Mouse (Mus musculus) monocyte, adult 2 months (primary cell): ENCODE measurements around the gene Col4a4.

Experiments
- DNase-seq, 2 experiments: peaks; one replicate each; pipeline ENCODE4 v3.0.0; 2022; ENCODE audit warnings: low spot score in 2 of 2, low read depth in 1 of 2

The Col4a4 gene

DNA sequence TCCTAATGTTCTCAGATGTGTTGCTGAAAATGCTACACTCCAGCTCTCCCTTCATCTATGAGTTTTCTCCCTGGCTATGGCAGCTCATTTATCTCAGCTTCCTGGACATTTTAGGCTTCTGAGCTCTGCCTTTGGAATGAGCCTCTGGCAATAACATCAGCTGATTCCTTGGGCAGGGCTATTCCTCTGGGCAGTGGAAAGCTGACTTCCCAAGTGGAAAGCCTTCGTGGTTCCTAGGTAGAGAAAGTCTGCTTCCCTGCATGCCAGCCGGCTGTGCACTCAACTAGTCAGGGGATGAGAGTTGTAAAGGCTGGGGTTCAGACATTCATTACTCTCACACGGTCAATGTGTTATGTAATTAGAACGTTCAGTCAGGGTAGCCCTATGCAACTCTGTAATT, 8.3 kb downstream of the Col4a4 start:
- no peak for DNase-seq

DNA sequence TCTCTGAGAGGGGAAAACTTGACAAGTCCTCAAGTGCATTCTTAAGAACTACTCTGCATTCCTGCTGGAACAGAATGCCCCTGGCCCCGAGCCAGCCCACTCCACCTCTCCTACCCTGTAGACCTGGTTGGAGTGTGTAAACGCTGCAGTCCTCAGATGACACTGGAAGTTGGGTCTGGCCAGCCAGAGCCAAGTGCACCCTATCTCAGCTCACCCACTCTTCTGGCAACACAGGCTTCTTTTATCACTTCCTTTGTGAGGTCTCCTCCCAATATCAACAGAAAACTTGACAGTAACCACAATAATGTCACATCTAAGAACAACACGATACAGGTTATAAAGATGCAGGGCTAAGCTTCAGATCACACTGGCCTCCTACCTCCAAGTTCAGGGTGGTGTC, 8.7 kb downstream of the Col4a4 start:
- DNase-seq, result no peak

DNA sequence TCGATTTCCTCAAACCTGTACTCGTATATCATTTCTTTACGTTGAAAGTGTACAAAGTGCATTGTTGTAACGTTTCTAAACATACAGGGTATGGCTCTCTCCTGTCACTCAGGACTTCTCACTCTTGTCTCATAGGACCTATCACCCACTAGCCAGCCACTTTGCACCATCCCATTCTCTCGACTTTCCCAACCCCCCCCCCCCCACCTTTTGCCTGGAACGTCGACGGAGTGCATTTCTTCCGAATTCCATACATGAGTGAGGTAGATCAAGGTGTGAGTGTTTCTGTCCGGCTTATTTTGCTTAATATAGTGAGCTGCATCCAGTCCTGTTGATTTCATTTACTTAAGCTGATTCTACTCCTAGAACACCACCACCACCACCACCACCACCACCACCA, 9.3 kb downstream of the Col4a4 start:
- no peak for DNase-seq

DNA sequence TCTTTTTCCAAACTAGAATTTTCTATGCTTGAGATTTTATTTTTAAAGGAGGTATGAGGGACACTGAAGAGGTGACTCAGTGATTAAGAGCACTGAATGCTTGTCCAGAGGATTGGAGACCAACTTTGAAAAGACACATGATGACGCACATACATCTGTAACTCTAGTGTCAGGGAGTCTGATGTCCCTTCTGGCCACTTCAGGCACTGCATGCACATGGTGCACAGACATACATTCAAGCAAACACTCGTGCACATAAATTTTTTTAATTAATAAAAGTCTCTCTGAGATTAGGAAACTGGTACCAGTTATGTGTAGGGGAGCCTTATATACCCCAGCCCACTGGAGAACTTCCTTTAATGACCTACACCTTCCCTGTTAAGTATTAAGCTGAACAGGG, 10.5 kb downstream of the Col4a4 start:
- no peak for DNase-seq

DNA sequence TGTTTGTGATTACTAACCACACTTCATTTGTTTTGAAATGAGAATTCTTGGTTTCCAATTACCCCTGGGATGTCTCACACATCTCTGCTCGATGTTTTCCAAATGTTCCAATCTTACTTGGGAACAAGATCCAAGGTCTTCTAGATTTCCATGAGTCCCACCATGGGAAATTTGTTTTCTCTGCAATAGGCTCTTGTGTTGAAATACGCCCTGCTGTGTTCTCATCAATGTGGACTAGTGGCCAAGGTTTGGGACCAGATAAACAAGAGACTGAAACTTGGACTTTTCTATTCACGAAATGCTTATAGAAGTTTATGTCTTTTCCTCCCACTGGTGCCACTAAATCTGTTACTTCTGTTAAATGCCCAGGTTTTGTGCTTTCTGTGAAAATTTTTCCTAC, 11.0 kb downstream of the Col4a4 start:
- no peak for DNase-seq

DNA sequence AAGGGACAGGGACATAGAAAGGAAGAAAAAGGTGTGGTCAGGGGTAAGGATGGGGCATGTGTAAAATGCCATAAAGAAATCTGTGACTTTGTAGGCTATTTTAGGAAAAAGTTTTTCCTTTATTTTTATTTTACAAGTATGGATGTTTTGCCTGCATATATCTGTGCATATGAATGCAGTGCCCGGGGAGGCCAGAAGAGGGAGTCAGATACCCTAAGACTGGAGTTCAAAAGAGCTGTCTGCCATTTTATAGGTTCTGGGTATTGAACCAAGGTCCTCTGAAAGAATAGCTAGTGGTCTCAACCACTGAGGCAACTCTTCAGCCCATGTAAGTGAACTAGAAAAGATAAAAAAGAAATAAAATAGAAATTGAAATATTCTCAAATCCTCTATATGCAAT, 14.9 kb downstream of the Col4a4 start:
- DNase-seq, result no peak

DNA sequence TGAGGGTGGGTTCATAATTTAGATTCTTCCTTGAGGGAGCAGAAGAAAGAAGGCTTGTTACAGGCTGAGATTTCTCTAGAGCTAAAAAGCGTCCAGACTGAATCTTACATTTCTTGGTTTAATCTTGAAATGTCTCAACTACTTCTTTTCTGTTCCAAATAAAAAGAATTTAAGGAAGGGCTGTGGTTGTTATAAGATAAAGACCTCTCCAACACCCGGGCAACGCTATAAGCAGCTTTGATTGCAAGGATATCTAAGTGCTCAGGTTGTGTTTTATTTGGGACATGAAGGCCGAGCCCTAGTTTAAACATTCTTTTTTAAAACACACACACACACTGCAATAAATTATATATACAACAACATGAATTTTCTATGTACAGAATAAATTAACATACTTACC, 17.2 kb downstream of the Col4a4 start:
- no peak for DNase-seq

DNA sequence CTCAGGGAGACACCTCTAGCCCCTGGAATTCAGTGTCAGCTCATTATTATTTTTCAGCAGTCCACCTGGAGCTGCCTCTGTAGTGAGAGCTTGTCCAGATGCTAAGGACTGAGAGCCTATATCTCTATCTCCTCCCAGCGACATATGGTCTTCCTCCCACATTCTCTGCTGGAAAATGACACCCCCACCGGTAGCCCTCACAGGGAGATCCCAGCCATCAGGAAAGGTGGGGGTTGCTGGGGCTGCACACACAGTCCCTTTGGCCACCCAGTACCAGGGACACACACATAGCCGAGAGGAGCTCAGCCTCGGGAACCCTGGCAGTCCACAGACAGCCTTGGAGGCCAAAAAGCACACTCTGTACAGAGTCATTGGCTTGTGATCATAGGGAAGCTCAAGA, 26.4 kb downstream of the Col4a4 start:
- DNase-seq, result no peak

DNA sequence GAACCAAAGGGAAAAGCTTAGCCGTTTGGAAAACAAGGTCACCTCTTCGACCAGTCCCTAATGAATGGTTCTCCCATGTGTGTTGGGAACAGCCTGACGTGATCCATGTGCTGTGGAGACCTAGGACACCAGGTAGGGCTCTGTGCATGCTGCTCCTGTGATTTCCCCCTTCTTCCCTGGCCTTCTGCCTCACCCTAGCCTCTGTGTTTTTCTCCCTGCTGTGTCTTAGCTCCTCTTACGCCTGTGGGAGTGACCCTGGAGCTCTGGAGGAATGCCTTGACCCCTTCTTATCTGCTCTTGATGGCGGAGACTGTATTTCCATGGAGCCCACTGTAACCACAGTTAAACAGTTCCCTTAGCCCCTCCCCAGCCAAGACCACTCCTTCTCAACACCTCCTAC, 31.8 kb downstream of the Col4a4 start:
- no peak for DNase-seq

DNA sequence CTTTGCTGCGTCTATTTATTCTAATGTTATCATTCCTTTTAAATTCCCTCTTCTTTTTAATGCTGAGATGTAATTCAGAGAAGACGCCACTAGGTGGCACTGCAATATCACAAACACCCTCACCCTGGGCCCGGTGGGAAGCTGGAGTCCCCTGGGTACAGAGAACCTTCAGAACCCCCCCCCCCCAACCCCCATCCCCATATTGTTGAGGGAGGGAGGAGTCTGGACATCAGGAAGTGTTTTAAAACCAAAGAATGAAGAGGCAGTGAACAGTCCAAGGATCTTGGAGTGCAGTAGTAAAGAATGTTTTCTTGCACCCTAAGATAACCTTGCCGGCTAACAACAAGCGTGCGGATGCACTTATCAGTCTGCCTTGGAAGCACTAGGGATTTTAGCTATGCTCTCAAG, 32.2 kb downstream of the Col4a4 start:
- no peak for DNase-seq

DNA sequence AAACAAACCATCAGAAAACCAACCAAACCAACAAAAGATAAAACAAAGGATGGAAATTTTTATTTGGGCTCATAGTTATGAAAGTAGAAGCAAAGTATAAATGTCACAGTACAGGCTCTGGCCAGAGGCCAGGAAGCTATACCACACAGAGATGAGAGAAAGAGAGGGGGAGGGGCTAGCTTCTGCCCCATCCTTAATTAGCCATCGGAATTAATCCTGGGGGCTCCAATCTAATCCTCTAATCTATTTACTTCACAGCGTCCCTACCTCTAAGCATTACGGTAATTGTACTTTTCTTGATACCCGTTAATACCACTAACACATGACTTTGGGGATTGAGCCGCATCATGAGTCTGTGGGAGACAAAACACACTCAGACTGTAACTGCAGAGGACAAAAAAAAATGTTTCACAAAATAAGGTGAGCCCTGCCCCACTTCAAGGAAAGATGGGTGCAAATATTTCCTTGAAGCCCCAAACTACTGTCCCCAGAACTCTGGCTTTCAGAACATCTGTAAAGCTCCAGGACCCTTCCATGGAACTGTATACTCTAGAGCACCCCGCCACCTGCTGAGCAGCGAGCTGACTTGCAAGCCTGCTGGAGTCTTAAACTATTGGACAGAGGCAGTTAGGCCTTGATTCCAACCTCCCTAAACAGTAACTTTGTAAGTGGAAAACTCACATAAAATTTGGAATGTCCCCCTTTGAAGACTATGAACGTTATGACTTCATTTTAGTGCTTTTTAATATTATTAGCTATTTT, 41.3 kb downstream of the Col4a4 start:
- DNase-seq, result no peak

DNA sequence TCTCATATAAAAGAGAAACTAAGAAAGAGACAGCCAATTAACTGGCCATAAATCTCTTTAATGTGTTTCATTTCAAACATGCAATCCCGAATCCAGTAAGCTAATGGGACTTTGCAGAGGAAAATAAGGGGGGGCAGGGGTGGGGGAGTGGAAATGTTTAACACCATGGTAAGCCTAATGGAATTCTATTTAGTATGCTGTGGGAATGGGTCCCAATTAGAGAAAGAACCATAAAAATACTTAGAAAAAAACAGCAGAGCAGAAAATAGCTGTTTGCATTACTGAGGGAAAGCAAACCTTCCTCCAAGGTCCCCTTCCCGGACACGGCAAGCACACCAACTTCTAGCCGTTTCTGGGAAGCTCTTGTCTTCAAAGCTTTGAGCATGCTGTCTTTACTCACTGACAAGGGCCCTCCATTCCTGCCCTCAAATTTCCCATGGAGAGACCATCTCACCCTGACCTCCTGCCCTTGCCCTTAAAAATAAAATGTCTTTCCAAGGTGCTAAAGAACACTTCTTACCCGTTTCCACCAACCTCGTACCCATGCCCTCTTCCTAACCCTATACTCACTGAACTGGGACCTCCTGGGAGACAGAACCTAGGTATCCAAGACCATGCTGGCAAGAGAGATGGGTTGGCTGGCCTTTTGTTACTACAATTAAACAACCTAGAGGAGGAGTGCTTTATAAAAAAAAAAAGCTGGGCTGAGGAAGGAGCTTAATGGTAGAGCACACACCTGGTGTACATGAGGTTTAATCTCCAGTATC, 42.0 kb downstream of the Col4a4 start:
- DNase-seq, result no peak

DNA sequence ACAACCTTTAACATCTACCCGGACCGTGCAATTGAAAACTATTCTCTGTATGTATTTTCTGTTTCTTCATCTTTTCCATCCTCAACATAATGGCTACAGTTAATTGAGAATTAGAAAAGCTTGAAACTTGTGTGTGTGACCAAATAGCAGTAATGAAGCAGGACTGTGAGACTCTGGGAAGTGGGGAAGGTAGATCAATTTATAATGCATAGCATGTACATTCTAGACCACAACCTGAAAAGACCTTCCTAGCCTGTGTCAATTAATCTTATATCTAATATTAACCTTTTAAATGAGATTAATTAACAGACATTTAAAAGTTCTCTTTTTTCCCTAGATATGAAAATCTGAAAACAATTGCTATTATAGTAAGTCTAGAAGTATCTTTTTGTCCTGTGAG, 42.7 kb downstream of the Col4a4 start:
- DNase-seq, result no peak

DNA sequence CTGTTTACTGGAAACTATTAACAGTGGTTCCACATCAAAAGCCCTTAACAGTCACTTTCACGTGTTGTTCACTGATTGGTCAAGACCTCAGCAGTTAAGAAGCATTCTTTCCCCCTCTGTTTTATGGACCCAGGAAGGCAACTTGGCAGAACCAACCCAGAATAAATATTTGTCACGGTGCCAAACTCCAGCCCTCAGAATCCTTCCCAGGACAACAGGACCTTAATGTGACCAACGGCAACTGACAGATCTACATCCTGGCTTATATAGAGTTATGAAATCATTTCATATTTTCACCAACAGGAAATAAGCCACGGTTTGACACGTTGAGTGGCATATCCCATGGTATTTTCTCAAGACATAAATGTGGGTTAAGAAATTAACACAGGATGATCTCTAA, 46.6 kb downstream of the Col4a4 start:
- no peak for DNase-seq

DNA sequence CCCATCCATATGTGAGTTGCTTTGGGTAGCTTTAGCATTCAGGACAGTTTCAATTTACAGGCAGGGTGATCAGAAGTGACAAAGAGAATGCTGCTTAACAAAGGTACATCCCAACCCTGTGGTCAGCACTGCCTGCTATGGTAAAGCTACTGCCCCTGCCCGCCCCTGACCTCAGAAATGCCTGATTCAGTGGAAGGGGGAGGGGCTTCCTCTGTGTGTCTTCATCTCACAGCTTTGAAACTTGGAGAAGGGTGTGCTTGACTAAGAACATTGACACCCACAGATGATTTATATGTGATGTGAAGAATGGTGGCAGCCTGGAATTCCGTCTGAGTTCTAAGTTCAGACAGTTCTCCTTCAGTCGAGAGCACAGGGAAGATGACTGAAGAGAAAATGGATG, 48.8 kb downstream of the Col4a4 start:
- DNase-seq, result no peak

DNA sequence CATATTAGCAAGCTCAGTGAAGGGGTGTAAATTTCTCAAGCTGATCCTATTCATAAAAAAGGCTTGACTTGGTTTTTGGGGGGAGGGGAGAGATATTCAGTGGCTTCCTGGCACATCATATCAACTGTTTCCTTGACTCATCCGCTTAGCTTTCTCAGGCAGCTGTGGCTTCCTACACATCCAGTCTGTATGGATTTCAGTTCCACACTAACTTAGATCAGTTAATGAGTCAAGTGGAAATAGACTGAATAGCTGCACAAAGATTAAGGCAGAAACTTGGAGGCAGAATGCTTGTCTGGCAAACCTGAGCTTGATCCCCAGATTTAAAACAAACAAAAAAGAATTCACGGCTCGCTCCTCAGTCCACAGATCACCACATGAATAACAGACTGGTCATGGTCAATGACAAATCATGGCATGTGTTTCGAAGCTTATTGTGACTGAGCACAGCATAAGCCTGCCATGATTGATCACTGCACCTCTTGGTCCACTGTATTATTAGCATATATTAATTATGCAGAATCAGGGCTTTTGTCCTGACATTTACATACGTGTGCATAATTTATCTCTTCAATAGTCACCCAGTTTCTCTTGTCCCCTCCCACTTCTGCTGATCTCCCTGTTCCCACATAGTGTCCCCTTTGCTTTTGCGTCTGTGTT, 50.0 kb downstream of the Col4a4 start:
- no peak for DNase-seq

DNA sequence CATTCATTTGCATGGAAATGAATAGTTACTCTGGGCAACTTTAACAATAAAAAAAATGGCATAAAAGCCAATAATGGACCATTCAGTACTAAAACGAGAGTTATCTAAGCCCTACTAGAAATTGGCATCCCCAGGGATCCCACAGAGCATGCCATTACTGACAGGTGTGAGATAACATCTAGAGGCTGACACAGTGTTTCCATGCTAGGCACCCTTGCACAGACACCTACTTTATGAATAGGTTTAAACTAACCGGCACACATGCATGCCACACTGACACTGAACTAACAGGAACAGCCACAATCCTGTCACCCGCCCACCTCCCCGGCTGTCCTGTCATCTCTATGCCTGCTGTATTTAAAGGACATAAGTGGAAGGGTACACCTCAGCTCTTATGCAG, 58.7 kb downstream of the Col4a4 start:
- DNase-seq, result no peak

DNA sequence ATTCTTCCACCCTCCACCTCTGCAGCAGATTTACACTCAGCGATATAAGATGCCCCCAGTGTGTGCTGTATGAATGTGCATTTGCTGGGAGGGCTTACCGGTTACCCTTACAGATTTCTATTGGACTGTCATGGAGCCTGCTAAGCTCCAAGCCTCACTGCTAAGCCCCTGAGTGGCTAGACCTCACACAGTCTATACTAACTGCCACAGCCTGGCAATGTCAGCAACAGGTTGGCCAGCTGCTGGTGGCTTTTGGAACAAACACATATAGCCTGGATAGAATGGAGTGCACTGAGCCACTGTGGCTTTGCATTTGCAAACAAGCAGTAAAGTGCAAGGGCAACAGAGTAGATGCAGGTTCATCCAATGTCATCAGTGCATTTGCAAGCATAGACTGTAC, 94.7 kb downstream of the Col4a4 start:
- DNase-seq, result no peak

DNA sequence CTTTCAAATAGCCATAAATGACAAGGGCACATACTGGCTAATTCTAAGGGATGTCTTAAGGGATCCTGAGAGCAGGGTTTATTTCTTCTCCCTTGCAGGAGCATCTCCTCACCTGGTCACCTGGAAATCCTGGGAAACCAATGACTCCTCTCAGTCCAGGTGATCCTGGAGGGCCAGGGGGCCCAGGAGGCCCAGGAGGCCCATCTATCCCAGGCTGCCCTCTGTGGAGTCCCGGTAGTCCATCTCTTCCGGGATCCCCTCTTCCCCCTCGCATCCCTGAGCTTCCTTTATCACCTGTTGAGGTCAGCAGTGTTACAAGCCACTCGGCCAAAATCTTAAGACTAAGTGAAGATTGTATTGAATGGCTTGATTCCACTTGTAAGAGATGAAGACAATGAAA, 100.3 kb downstream of the Col4a4 start:
- DNase-seq, result no peak

DNA sequence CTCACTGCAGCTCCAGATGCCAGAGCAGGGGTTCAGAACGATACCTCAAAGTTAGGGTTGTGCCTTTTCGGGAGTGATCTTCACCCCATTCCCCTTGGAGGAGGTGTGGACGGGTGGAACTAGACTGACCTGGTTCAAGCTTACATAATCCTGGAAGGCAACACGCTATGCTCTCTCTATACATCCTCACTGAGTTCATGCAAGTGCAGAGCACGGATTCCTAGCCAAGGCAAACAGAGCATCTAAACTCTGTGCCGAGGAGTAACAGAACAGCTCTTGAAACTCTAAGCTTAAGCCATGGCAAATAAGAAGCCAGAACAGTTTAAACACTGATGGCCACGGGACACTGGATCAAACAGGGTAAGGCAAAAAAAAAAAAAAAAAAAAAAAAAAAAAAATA, 104.3 kb downstream of the Col4a4 start:
- DNase-seq, result no peak

DNA sequence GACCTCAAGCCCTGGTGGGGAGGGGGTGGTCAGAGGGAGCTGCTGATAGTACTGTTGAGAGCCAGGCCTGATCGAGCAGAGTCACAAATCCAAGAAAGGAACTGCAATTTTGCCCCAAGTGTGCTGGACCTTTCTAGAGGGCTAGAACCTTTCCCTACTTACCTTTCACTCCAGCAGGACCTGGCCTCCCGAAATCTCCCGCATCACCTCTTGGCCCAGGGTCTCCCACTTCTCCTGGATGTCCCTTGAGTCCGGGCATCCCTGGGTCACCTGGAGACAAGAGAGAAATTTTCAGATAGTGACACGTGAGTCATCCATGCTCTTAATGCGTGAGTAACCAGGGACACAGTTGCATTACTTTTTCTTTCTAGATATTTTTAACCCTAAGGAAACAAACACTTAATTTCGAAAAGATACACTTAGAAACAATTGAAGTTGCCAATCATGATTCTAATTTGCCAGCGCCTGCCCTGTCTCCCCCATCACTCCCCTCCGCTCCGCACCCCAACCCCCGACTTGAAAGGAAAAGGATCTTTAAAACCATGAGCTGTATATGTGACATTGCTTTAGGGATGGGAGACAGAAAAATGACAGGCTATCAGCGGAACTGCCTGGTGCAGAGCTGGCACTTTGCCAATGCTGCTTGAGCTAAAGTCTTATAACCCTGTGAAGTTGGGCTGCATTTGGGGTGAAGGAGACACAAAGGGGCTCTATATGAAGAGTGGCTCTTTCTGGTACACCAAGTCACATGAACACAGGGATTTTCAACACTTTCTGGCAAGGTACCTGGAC, 106.8 kb downstream of the Col4a4 start:
- DNase-seq, result no peak

DNA sequence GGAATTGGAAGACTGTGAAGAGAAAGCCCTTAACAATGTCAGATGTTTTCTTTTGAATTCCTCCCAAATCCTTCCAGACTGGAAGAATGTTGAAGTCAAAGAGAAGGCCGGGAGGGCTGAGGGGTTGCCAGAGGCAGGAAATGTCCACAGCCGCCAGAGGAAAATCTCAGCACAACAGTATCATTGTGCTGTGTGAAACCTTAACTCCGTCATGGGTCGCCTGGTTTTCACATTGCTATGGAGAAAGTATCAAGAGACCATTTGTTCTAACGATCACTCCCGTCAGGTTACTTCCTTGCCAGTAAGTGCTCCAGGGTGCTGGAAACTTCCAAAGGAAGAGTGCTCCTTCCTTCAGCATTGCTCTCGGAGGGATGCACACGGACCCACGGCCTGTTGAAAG, 109.9 kb downstream of the Col4a4 start:
- no peak for DNase-seq
